ENCODE assay signal across 8 mouse cellular contexts in the genomic region with DNA sequence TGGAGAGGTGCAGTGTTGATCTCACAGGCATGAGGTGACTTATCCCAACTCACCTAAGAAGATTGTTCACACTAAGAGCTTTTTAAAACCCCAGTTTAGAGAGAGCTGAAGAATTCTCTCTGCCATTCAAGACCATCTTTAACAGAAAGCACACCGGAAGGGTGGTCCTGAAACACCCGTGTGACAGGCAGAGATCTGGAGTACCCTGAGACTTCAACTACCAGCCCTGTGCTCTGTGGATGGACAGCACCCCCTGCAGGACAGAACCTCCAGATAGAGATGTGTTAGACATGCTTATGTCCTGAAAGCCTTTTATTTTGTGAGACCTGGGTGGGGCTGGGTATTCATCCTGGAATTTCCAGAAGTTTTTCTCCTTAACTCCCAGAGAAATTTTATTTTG. TPM values are rescaled to one million over a fixed set of nuclear protein-coding genes. Genes with fewer than 3 reads are reported as not detected.
DNase-seq lines count a peak whose midpoint lies in the region; ATAC-seq and TF ChIP-seq lines count a peak whose summit lies in the region.

No protein-coding gene starts in this region.

- H3K36me3 ChIP-seq in lung, embryonic 14.5 days (ENCODE audit: insufficient read depth), result no peaks in the 10 kb centered on the region
- H3K36me3 ChIP-seq in hindbrain, embryonic 12.5 days, result no peaks in the 10 kb centered on the region

- peak; percentile 45 for TF ChIP-seq CTCF in lung, embryonic 14.5 days (IDR thresholded peaks at IDR 0.05; ENCODE audit: low read depth)

- H3K27me3 ChIP-seq in lung, embryonic 14.5 days (ENCODE audit: insufficient read depth, low read length), result no peaks in the 10 kb centered on the region
- H3K27me3 ChIP-seq in hindbrain, embryonic 12.5 days, result no peaks in the 10 kb centered on the region

- no peak overlapping the region for H3K4me2 ChIP-seq in lung, embryonic 14.5 days
- no peak overlapping the region for H3K4me2 ChIP-seq in hindbrain, embryonic 12.5 days (replicated peaks)

- H3K4me3 ChIP-seq in lung, embryonic 14.5 days (ENCODE audit: low read depth, low read length), result no peak overlapping the region
- H3K4me3 ChIP-seq in hindbrain, embryonic 12.5 days, result no peak overlapping the region

- no peaks in the 10 kb centered on the region for H3K9me3 ChIP-seq in lung, embryonic 14.5 days (ENCODE audit: low read depth, low read length)
- no peaks in the 10 kb centered on the region for H3K9me3 ChIP-seq in hindbrain, embryonic 12.5 days (replicated peaks)

- H3K27ac ChIP-seq in lung, embryonic 14.5 days (ENCODE audit: low read depth), result no peak overlapping the region
- no peak overlapping the region for H3K27ac ChIP-seq in hindbrain, embryonic 12.5 days

- peak; percentile 53 to 54 for DNase-seq in cerebellum, postnatal 10 days
- no peak for DNase-seq in cerebellum, adult 11 months
- DNase-seq in lung, embryonic 14.5 days, result peak; percentile 50
- no peak for DNase-seq in lung, postnatal 25 days (ENCODE audit: low spot score)
- DNase-seq in c-Kit-negative CD71-positive TER-119-positive erythroid progenitor cells, embryonic 14.5 days (ENCODE audit: low read depth, low spot score), result peak; percentile 25
- DNase-seq in lung, postnatal 36 days, result peak; percentile 69

- no peak for ATAC-seq in lung, embryonic 14.5 days (ENCODE audit: insufficient read depth)
- ATAC-seq in megakaryocyte-erythroid progenitor cell, adult 5-6 weeks (replicated peaks; ENCODE audit: low FRiP score, low TSS enrichment, poor library complexity, severe bottlenecking), result no peak
- ATAC-seq in hindbrain, embryonic 12.5 days (ENCODE audit: low FRiP score), result no peak

- 57% methylated on average over 2 of the region's 2 CpGs for WGBS in lung, embryonic 14.5 days
- WGBS in hindbrain, embryonic 12.5 days, result 64% methylated on average over 2 of the region's 2 CpGs

- peaks cover 8% of the 10 kb centered on the region for H3K4me1 ChIP-seq in lung, embryonic 14.5 days (ENCODE audit: insufficient read depth)
- H3K4me1 ChIP-seq in hindbrain, embryonic 12.5 days, result peaks cover 2% of the 10 kb centered on the region

- no peak overlapping the region for H3K9ac ChIP-seq in lung, embryonic 14.5 days
- H3K9ac ChIP-seq in hindbrain, embryonic 12.5 days, result no peak overlapping the region

RNA-seq across cellular contexts. Expression of a gene that starts 23.6 kb away (rescaled TPM):
- 0.26 and 0.29 TPM in 2 replicates for polyA plus RNA-seq in lung, embryonic 14.5 days (2014; fragmentation: Nextera tagmentation; extraction: Ambion mirVana)
- total RNA-seq in megakaryocyte-erythroid progenitor cell, adult 5-6 weeks (2014; fragmentation: Nextera tagmentation), result not detected in 2 replicates
- total RNA-seq in megakaryocyte-erythroid progenitor cell, adult 5-6 weeks (2017), result not detected in 2 replicates
- polyA plus RNA-seq in hindbrain, embryonic 12.5 days (2016; fragmentation: Nextera tagmentation; extraction: Ambion mirVana), result 3.5 TPM in 2 replicates

RNA-seq across cellular contexts. Expression of a gene that starts 34.9 kb away (rescaled TPM):
- polyA plus RNA-seq in lung, embryonic 14.5 days (2014; fragmentation: Nextera tagmentation; extraction: Ambion mirVana), result 3.7 and 3.8 TPM in 2 replicates
- 5.9 and 11.4 TPM in 2 replicates for total RNA-seq in megakaryocyte-erythroid progenitor cell, adult 5-6 weeks (2014; fragmentation: Nextera tagmentation)
- total RNA-seq in megakaryocyte-erythroid progenitor cell, adult 5-6 weeks (2017), result 8.2 and 11.3 TPM in 2 replicates
- 3.3 and 3.6 TPM in 2 replicates for polyA plus RNA-seq in hindbrain, embryonic 12.5 days (2016; fragmentation: Nextera tagmentation; extraction: Ambion mirVana)

Comparison
In these comparisons a context has a peak if more than half of its experiments do, and no peak if none do; other contexts are left out.
1. DNase-seq: peak in cerebellum, postnatal 10 days (2 of 2), lung, embryonic 14.5 days (single experiment), c-Kit-negative CD71-positive TER-119-positive erythroid progenitor cells, embryonic 14.5 days (single experiment) and lung, postnatal 36 days (single experiment); none in cerebellum, adult 11 months (single experiment) and lung, postnatal 25 days (single experiment).